Mouse (Mus musculus) kidney, adult 2 months (tissue): ENCODE measurements at regions not wholly inside any gene's neighbourhood (a gene's known extent, or its start where the extent isn't known, plus 50 kb on each side); places are given as distances from the start of the nearest gene placed in this dataset.

Experiments
- CTCF ChIP-seq: fragments of 200-500 bp; conservative IDR thresholded peaks from 2 replicates; pipeline ENCODE4 v1.5.1; 2011; ENCODE audit warnings: low read depth, mild to moderate bottlenecking, control low read depth, low read length, moderate library complexity, mixed read lengths; ENCODE audit not compliant: insufficient read depth, insufficient read length
- POLR2A ChIP-seq: fragments of 200-500 bp; IDR thresholded peaks from one replicate; pipeline ENCODE4 v1.6.1; 2011; ENCODE audit warnings: low read depth, low read length, control low read depth

- TF ChIP-seq POLR2A = no peak
- no peak for TF ChIP-seq CTCF
These were observed 453.6 kb upstream of the Tmem132c start for GRCm38 (mm10) chr5:126787706-126788610.
